Mouse (Mus musculus) myocyte (in vitro differentiated cells): ENCODE measurements at regions not wholly inside any gene's neighbourhood (a gene's known extent, or its start where the extent isn't known, plus 50 kb on each side); places are given as distances from the start of the nearest gene placed in this dataset.

Experiments used
- CEBPB ChIP-seq: IDR thresholded peaks from 2 replicates; pipeline ENCODE4 v1.6.1; 2011; ENCODE audit warnings: mild to moderate bottlenecking, moderate library complexity; ENCODE audit not compliant: poor library complexity, insufficient read depth, severe bottlenecking
- E2F4 ChIP-seq: IDR thresholded peaks from one replicate; pipeline ENCODE4 v1.6.1; 2011; ENCODE audit warnings: mild to moderate bottlenecking, control low read depth, moderate library complexity; ENCODE audit not compliant: insufficient read depth
- MAX ChIP-seq: IDR thresholded peaks from one replicate; pipeline ENCODE4 v1.6.1; 2011; ENCODE audit warnings: low read depth, mild to moderate bottlenecking, control low read depth
- MYOD1 ChIP-seq, 3 experiments: IDR thresholded peaks; one replicate each; pipeline ENCODE4 v1.6.1; 2011; ENCODE audit warnings: control low read depth in 2 of 3, low read depth in 2 of 3, mild to moderate bottlenecking in 2 of 3, moderate library complexity in 1 of 3; ENCODE audit not compliant: insufficient read length in 2 of 3, control insufficient read depth in 1 of 3
- MYOG ChIP-seq, 3 experiments: IDR thresholded peaks; one replicate each; pipeline ENCODE4 v1.6.1; 2011; ENCODE audit warnings: control low read depth in 2 of 3, low read depth in 2 of 3, mild to moderate bottlenecking in 2 of 3; ENCODE audit not compliant: insufficient read length in 2 of 3, control insufficient read depth in 1 of 3, insufficient read depth in 1 of 3
- POLR2A ChIP-seq: IDR thresholded peaks from one replicate; pipeline ENCODE4 v1.6.1; 2011; ENCODE audit warnings: low read depth, mild to moderate bottlenecking, control low read depth, moderate library complexity; ENCODE audit not compliant: insufficient read length
- POLR2AphosphoS2 ChIP-seq: IDR thresholded peaks from one replicate; pipeline ENCODE4 v1.6.1; 2011; ENCODE audit warnings: low read depth, control low read depth; ENCODE audit not compliant: insufficient read length
- SRF ChIP-seq: IDR thresholded peaks from one replicate; pipeline ENCODE4 v1.6.1; 2011; ENCODE audit warnings: low read depth; ENCODE audit not compliant: control insufficient read depth, insufficient read length
- TCF12 ChIP-seq: IDR thresholded peaks from one replicate; pipeline ENCODE4 v1.6.1; 2011; ENCODE audit warnings: mild to moderate bottlenecking, control low read depth; ENCODE audit not compliant: poor library complexity, insufficient read depth, severe bottlenecking
- TCF3 ChIP-seq: IDR thresholded peaks from one replicate; pipeline ENCODE4 v1.6.1; 2011; ENCODE audit warnings: low read depth, control low read depth; ENCODE audit not compliant: insufficient read length
- USF1 ChIP-seq: IDR thresholded peaks from one replicate; pipeline ENCODE4 v1.6.1; 2011; ENCODE audit warnings: low read depth, mild to moderate bottlenecking, control low read depth, moderate library complexity

DNA sequence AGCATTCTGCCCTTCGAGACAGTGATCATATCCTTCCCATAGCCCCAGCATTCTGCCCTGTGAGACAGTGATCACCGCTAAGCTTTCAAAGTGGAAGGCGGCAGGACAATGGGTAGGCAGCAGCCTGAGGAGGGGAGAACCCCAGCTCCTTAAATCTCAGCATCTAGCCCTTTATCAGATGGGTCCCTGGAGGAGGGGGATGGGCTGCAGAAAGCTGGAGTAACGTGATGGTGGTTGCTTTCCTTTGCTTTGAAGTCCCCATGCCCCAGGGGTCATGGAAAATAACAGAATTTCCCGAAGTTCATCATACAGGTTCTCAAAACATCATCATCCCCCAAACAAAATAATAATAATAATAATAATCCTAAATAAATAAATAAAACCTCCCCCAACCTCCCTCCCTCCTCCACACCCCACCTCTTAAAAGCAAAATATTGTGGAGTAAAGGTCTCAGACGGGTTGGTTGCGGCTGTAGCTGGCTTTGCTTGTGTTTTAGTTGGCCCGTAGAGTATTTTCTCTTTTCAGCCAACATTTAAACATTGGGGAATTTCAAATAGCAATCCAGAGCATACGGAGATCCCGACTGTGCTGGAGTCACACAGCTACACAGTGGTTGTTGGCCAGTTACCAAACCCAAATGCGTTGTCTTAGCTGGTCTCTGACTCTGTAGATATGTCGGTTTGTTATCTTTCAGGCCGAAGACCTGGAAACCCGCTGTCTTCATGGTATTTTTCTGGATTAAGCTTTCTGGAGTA, 73.0 kb upstream of the Fam174b start:
- TF ChIP-seq CEBPB (no peak), POLR2A (no peak), POLR2AphosphoS2 (no peak), MAX (no peak), USF1 (no peak), TCF3 (no peak), TCF12 (no peak), MYOD1 (IDR thresholded peaks at IDR 0.05; ENCODE audit: control insufficient read depth in 1 of 3, insufficient read length in 2 of 3, low read depth in 2 of 3) (no peak), E2F4 (no peak), MYOG (IDR thresholded peaks at IDR 0.05; ENCODE audit: control insufficient read depth in 1 of 3, insufficient read depth in 1 of 3, insufficient read length in 2 of 3, low read depth in 2 of 3) (no peak), SRF (no peak)
